Mouse (Mus musculus) MEL (cell line): Measurements from ENCODE around the gene Cntnap2. TPM values are rescaled to one million over a fixed set of nuclear protein-coding genes. Genes with fewer than 3 reads are reported as not detected.

Experiments used
- DNase-seq: peaks from one replicate; pipeline ENCODE4 v3.0.0; 2011; ENCODE audit warnings: low read depth, low spot score
- H3K27ac ChIP-seq: 2 replicates; pipeline ENCODE4 v1.5.1; 2012; ENCODE audit warnings: low read depth, mild to moderate bottlenecking, control low read depth, low read length, moderate library complexity; ENCODE audit not compliant: control insufficient read depth
- H3K27me3 ChIP-seq, 2 experiments: fragments of 150-350 bp in 1 of 2; sonication (generic) in 1 of 2; 2 replicates each; pipeline ENCODE4 v1.6.1; 2012; ENCODE audit warnings: low read length in 2 of 2, mild to moderate bottlenecking in 2 of 2, improper control_type of control experiment in 1 of 2, moderate library complexity in 1 of 2; ENCODE audit not compliant: insufficient read depth in 2 of 2, control insufficient read depth in 1 of 2
- H3K36me3 ChIP-seq, 2 experiments: 2 replicates each; pipeline ENCODE4 v1.6.1; 2012 to 2014; ENCODE audit warnings: low read length in 2 of 2, improper control_type of control experiment in 1 of 2, inconsistent platforms in 1 of 2, mild to moderate bottlenecking in 1 of 2; ENCODE audit not compliant: insufficient read depth in 2 of 2, control insufficient read depth in 1 of 2
- H3K4me1 ChIP-seq, 2 experiments: fragments of 150-350 bp in 1 of 2; sonication (generic) in 1 of 2; 2 replicates each; pipeline ENCODE4 v1.6.1; 2012; ENCODE audit warnings: low read length in 2 of 2, improper control_type of control experiment in 1 of 2, mild to moderate bottlenecking in 1 of 2; ENCODE audit not compliant: insufficient read depth in 2 of 2, control insufficient read depth in 1 of 2
- H3K4me3 ChIP-seq, 2 experiments: fragments of 150-350 bp in 1 of 2; sonication (generic) in 1 of 2; 2 replicates each; pipeline ENCODE4 v1.5.1; 2012; ENCODE audit warnings: low read depth in 2 of 2, low read length in 2 of 2, mild to moderate bottlenecking in 2 of 2, moderate library complexity in 2 of 2, control low read depth in 1 of 2, improper control_type of control experiment in 1 of 2; ENCODE audit not compliant: control insufficient read depth in 1 of 2, insufficient read depth in 1 of 2
- H3K79me2 ChIP-seq: 2 replicates; pipeline ENCODE4 v1.6.1; 2012; ENCODE audit warnings: mild to moderate bottlenecking, low read length, moderate library complexity; ENCODE audit not compliant: control insufficient read depth, poor library complexity, insufficient read depth
- H3K9ac ChIP-seq: 2 replicates; pipeline ENCODE4 v1.6.1; 2012; ENCODE audit warnings: low read depth, mild to moderate bottlenecking, control low read depth, low read length, moderate library complexity; ENCODE audit not compliant: control insufficient read depth, poor library complexity, severe bottlenecking
- H3K9me3 ChIP-seq: fragments of 150-350 bp; sonication (generic); replicated peaks from 2 replicates; pipeline ENCODE4 v1.6.1; 2012; ENCODE audit warnings: mild to moderate bottlenecking, low read length, improper control_type of control experiment, moderate library complexity; ENCODE audit not compliant: insufficient read depth
- BHLHE40 ChIP-seq: IDR thresholded peaks from 2 replicates; pipeline ENCODE4 v1.6.1; 2012; ENCODE audit warnings: low read depth, mild to moderate bottlenecking, inconsistent platforms, low read length, improper control_type of control experiment, borderline replicate concordance
- CTCF ChIP-seq, 3 experiments: IDR thresholded peaks in 2 of 3; conservative IDR thresholded peaks in 1 of 3; 2 replicates each; pipeline ENCODE4 v1.5.1; 2011 to 2012; ENCODE audit warnings: low read length in 3 of 3, low read depth in 2 of 3, mild to moderate bottlenecking in 2 of 3, improper control_type of control experiment in 1 of 3, inconsistent platforms in 1 of 3, mixed read lengths in 1 of 3, moderate library complexity in 1 of 3; ENCODE audit not compliant: control insufficient read depth in 1 of 3, insufficient read depth in 1 of 3, poor library complexity in 1 of 3, severe bottlenecking in 1 of 3
- E2F4 ChIP-seq: IDR thresholded peaks from 2 replicates; pipeline ENCODE4 v1.6.1; 2011; ENCODE audit warnings: low read depth, low read length, improper control_type of control experiment, borderline replicate concordance
- ELF1 ChIP-seq: IDR thresholded peaks from 2 replicates; pipeline ENCODE4 v1.6.1; 2014; ENCODE audit warnings: low read depth, mild to moderate bottlenecking, inconsistent platforms, low read length, improper control_type of control experiment, moderate library complexity
- EP300 ChIP-seq, 2 experiments: IDR thresholded peaks; 2 replicates each; pipeline ENCODE4 v1.6.1; 2011; ENCODE audit warnings: improper control_type of control experiment in 2 of 2, low read length in 2 of 2, low read depth in 1 of 2, mild to moderate bottlenecking in 1 of 2
- ETS1 ChIP-seq: IDR thresholded peaks from 2 replicates; pipeline ENCODE4 v1.6.1; 2012; ENCODE audit warnings: low read depth, mild to moderate bottlenecking, inconsistent platforms, low read length, improper control_type of control experiment, moderate library complexity
- GABPA ChIP-seq: IDR thresholded peaks from 2 replicates; pipeline ENCODE4 v1.6.1; 2012; ENCODE audit warnings: low read depth, mild to moderate bottlenecking, inconsistent platforms, low read length, improper control_type of control experiment, moderate library complexity
- GATA1 ChIP-seq: IDR thresholded peaks from 2 replicates; pipeline ENCODE4 v1.6.1; 2011; ENCODE audit warnings: low read depth, low read length, improper control_type of control experiment
- HCFC1 ChIP-seq: IDR thresholded peaks from 2 replicates; pipeline ENCODE4 v1.6.1; 2012; ENCODE audit warnings: low read depth, mild to moderate bottlenecking, inconsistent platforms, low read length, improper control_type of control experiment, moderate library complexity
- JUND ChIP-seq: IDR thresholded peaks from 2 replicates; pipeline ENCODE4 v1.6.1; 2011; ENCODE audit warnings: low read depth, mild to moderate bottlenecking, improper control_type of control experiment, low read length
- KAT2A ChIP-seq: conservative IDR thresholded peaks from 2 replicates; pipeline ENCODE4 v1.6.1; 2012; ENCODE audit warnings: low read depth, low read length, improper control_type of control experiment, inconsistent platforms
- MAX ChIP-seq: IDR thresholded peaks from 2 replicates; pipeline ENCODE4 v1.6.1; 2011; ENCODE audit warnings: low read length, improper control_type of control experiment
- MAZ ChIP-seq: IDR thresholded peaks from 2 replicates; pipeline ENCODE4 v1.6.1; 2012; ENCODE audit warnings: low read depth, mild to moderate bottlenecking, inconsistent platforms, low read length, improper control_type of control experiment
- MEF2A ChIP-seq: IDR thresholded peaks from 2 replicates; pipeline ENCODE4 v1.6.1; 2014; ENCODE audit warnings: low read depth, mild to moderate bottlenecking, inconsistent platforms, low read length, improper control_type of control experiment; ENCODE audit not compliant: poor library complexity, insufficient replicate concordance, severe bottlenecking; ENCODE audit errors: extremely low read depth
- MXI1 ChIP-seq: IDR thresholded peaks from 2 replicates; pipeline ENCODE4 v1.6.1; 2011; ENCODE audit warnings: mild to moderate bottlenecking, low read depth, low read length, improper control_type of control experiment
- MYB ChIP-seq: IDR thresholded peaks from 2 replicates; pipeline ENCODE4 v1.6.1; 2011; ENCODE audit warnings: mild to moderate bottlenecking, low read depth, low read length, improper control_type of control experiment
- NELFE ChIP-seq: IDR thresholded peaks from 2 replicates; pipeline ENCODE4 v1.6.1; 2011; ENCODE audit warnings: low read depth, low read length, improper control_type of control experiment
- POLR2A ChIP-seq, 2 experiments: IDR thresholded peaks; 2 replicates each; pipeline ENCODE4 v1.6.1; 2011 to 2012; ENCODE audit warnings: low read length in 2 of 2, mild to moderate bottlenecking in 2 of 2, control low read depth in 1 of 2, improper control_type of control experiment in 1 of 2, low read depth in 1 of 2, moderate library complexity in 1 of 2; ENCODE audit not compliant: control insufficient read depth in 1 of 2, insufficient read depth in 1 of 2, poor library complexity in 1 of 2
- POLR2AphosphoS2 ChIP-seq: IDR thresholded peaks from 2 replicates; pipeline ENCODE4 v1.6.1; 2011; ENCODE audit warnings: low read length, improper control_type of control experiment
- POLR2AphosphoS5 ChIP-seq: IDR thresholded peaks from 2 replicates; pipeline ENCODE4 v1.6.1; 2012; ENCODE audit warnings: low read depth, borderline replicate concordance, mild to moderate bottlenecking, inconsistent platforms, low read length, moderate library complexity, mixed read lengths
- RAD21 ChIP-seq: IDR thresholded peaks from 2 replicates; pipeline ENCODE4 v1.6.1; 2011; ENCODE audit warnings: mild to moderate bottlenecking, low read depth, low read length, improper control_type of control experiment
- SIN3A ChIP-seq: IDR thresholded peaks from 2 replicates; pipeline ENCODE4 v1.6.1; 2012; ENCODE audit warnings: low read length, improper control_type of control experiment, inconsistent platforms
- SMC3 ChIP-seq: IDR thresholded peaks from 2 replicates; pipeline ENCODE4 v1.6.1; 2011; ENCODE audit warnings: low read depth, low read length, improper control_type of control experiment
- TAL1 ChIP-seq: IDR thresholded peaks from 2 replicates; pipeline ENCODE4 v1.6.1; 2012; ENCODE audit warnings: mild to moderate bottlenecking, inconsistent platforms, low read length, moderate library complexity, mixed read lengths
- TBP ChIP-seq: IDR thresholded peaks from 2 replicates; pipeline ENCODE4 v1.8.0; 2011; ENCODE audit warnings: low read depth, low read length, improper control_type of control experiment
- TCF12 ChIP-seq: IDR thresholded peaks from 2 replicates; pipeline ENCODE4 v1.6.1; 2014; ENCODE audit warnings: low read depth, mild to moderate bottlenecking, inconsistent platforms, low read length, improper control_type of control experiment, moderate library complexity
- UBTF ChIP-seq: IDR thresholded peaks from 2 replicates; pipeline ENCODE4 v1.6.1; 2012; ENCODE audit warnings: low read depth, mild to moderate bottlenecking, inconsistent platforms, low read length, improper control_type of control experiment, moderate library complexity, borderline replicate concordance; ENCODE audit not compliant: insufficient read depth
- USF1 ChIP-seq: IDR thresholded peaks from 2 replicates; pipeline ENCODE4 v1.6.1; 2014; ENCODE audit warnings: low read depth, mild to moderate bottlenecking, inconsistent platforms, low read length, improper control_type of control experiment, moderate library complexity
- USF2 ChIP-seq, 2 experiments: IDR thresholded peaks; 2 replicates each; pipeline ENCODE4 v1.6.1; 2011 to 2012; ENCODE audit warnings: improper control_type of control experiment in 2 of 2, low read length in 2 of 2, borderline replicate concordance in 1 of 2, inconsistent platforms in 1 of 2, low read depth in 1 of 2, mild to moderate bottlenecking in 1 of 2; ENCODE audit not compliant: insufficient read depth in 1 of 2
- ZC3H11A ChIP-seq: IDR thresholded peaks from 2 replicates; pipeline ENCODE4 v1.6.1; 2012; ENCODE audit warnings: low read depth, mild to moderate bottlenecking, inconsistent platforms, low read length, improper control_type of control experiment
- ZKSCAN1 ChIP-seq: IDR thresholded peaks from 2 replicates; pipeline ENCODE4 v1.6.1; 2012; ENCODE audit warnings: low read depth, mild to moderate bottlenecking, inconsistent platforms, low read length, improper control_type of control experiment, moderate library complexity
- ZNF384 ChIP-seq: IDR thresholded peaks from 2 replicates; pipeline ENCODE4 v1.6.1; 2012; ENCODE audit warnings: low read depth, mild to moderate bottlenecking, inconsistent platforms, low read length, improper control_type of control experiment
- polyA plus RNA-seq, 2 experiments: library from polyadenylated mRNA; stranded (reverse) in 1 of 2; unstranded in 1 of 2; fragments of >175 nt in 1 of 2; fragments of >200 nt in 1 of 2; gene quantifications; 2 replicates each; pipeline versions ENCODE4 v1.2.1 to v1.2.4; 2012; ENCODE audit warnings: low replicate concordance in 2 of 2, low read depth in 1 of 2; ENCODE audit not compliant: insufficient read length in 2 of 2, insufficient read depth in 1 of 2, missing spikeins in 1 of 2
- total RNA-seq: library from RNA; depleted of rRNA; stranded (reverse); fragments of 300-350 nt; gene quantifications from 2 replicates; pipeline ENCODE4 v1.2.3, GENCODE M21; 2012

The Cntnap2 gene
- total and polyA plus RNA-seq, 3 experiments = 0.01 TPM; not detected in 2

GRCm38 (mm10) chr6:47191277-47191800 lies 2132.2 kb downstream of the Cntnap2 start:
- peak; percentile 82 for DNase-seq
- peak overlapping the region; percentile 40 to 57 for H3K4me3 ChIP-seq
- TF ChIP-seq GABPA (no peak), ZNF384 (0 out of 2 replicates have a peak, but pooled peaks have one; percentile 37), MEF2A (no peak), E2F4 (no peak), ELF1 (no peak), MAX (no peak), SIN3A (no peak), ETS1 (no peak), USF2 (IDR thresholded peaks at IDR 0.05; ENCODE audit: borderline replicate concordance in 1 of 2, insufficient read depth in 1 of 2, low read depth in 1 of 2, low read length in 2 of 2) (no peak), POLR2A (IDR thresholded peaks at IDR 0.05; ENCODE audit: control insufficient read depth in 1 of 2, insufficient read depth in 1 of 2, low read depth in 1 of 2, low read length in 2 of 2, poor library complexity in 1 of 2) (no peak), ZKSCAN1 (no peak), MAZ (no peak), CTCF (IDR thresholded peaks at IDR 0.05 in 2 of 3, conservative IDR thresholded peaks at IDR 0.05 in 1 of 3; ENCODE audit: control insufficient read depth in 1 of 3, insufficient read depth in 1 of 3, low read depth in 2 of 3, low read length in 3 of 3, poor library complexity in 1 of 3, severe bottlenecking in 1 of 3) (peak; percentile 48 to 59 (median 56)), EP300 (IDR thresholded peaks at IDR 0.05; ENCODE audit: low read depth in 1 of 2, low read length in 2 of 2) (no peak), UBTF (no peak), HCFC1 (no peak), MYB (no peak), NELFE (no peak), TCF12 (no peak), TBP (no peak), TAL1 (no peak), JUND (no peak), ZC3H11A (no peak), KAT2A (no peak), RAD21 (peak; percentile 38), POLR2AphosphoS5 (no peak), GATA1 (no peak), POLR2AphosphoS2 (no peak), MXI1 (no peak), BHLHE40 (no peak), USF1 (no peak), SMC3 (peak; percentile 37)
- TF ChIP-seq, all 39 proteins: peak for 4
- peak overlapping the region; percentile 23; the same call in 1 of the 2 replicates for H3K27ac ChIP-seq
- no peaks in the 10 kb centered on the region for H3K9me3 ChIP-seq
- peaks cover 0 to 4% of the 10 kb centered on the region in 2 experiments; a peak in 2 of 4 replicates for H3K4me1 ChIP-seq
- H3K79me2 ChIP-seq = no peaks in the 10 kb centered on the region
- H3K27me3 ChIP-seq = no peaks in the 10 kb centered on the region
- H3K9ac ChIP-seq = peak overlapping the region; percentile 17
- no peaks in the 10 kb centered on the region for H3K36me3 ChIP-seq
